Mouse (Mus musculus): ENCODE results near the gene Katnb1. TPM values are rescaled to one million over a fixed set of nuclear protein-coding genes. Genes with fewer than 3 reads are reported as not detected.

Gene Katnb1
- polyA plus RNA-seq, 1 experiment from 2014 or later, result 9.6 TPM

DNA sequence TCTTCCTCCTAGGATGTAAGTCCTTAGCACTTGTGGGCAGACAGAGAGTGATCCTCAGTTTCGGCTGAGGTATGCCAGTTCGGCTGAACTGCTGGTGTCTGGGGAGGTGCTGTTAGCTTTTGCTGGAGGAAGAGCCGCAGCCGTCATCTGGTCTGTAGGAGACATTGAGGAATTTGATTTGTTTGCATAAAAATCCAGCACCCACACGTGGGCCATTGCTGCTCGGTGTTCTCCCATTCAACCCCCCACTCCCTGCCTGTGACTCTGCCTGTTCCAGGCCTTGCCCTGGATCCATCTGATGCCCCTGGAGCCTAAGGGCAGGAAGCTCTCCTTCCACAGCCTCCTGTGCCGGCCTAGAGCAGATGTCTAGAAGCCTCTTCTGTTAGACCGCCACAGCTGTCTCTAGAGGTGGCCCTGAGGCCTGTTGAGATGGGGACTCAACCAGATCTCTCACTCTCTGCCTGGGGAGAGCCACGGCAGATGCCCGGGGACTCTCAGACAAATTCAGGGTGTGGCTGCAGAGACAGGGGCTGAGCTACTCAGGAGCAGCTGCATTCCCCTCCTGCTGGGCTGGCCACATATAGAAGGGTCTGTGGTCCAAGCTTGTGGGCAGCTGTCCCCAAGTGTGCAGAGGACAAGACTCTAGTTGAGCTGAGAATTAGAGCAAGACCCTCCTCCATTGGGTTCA, 3.9 kb downstream of the Katnb1 start:
- no peak for ATAC-seq (ENCODE audit: insufficient read depth)
- Histone ChIP-seq H3K4me2 (peak overlapping the region; percentile 35), H3K4me3 (replicated peaks) (no peak overlapping the region), H3K9ac (no peak overlapping the region), H3K36me3 (replicated peaks) (peaks cover 32% of the 10 kb centered on the region), H3K9me3 (replicated peaks) (no peaks in the 10 kb centered on the region), H3K4me1 (replicated peaks) (peaks cover 50% of the 10 kb centered on the region), H3K27me3 (no peaks in the 10 kb centered on the region), H3K27ac (replicated peaks) (peak overlapping the region; percentile 45; the same call in 1 of the 2 replicates)
- WGBS (ENCODE audit: insufficient replicate concordance), result 64% methylated on average over 10 of the region's 10 CpGs

DNA sequence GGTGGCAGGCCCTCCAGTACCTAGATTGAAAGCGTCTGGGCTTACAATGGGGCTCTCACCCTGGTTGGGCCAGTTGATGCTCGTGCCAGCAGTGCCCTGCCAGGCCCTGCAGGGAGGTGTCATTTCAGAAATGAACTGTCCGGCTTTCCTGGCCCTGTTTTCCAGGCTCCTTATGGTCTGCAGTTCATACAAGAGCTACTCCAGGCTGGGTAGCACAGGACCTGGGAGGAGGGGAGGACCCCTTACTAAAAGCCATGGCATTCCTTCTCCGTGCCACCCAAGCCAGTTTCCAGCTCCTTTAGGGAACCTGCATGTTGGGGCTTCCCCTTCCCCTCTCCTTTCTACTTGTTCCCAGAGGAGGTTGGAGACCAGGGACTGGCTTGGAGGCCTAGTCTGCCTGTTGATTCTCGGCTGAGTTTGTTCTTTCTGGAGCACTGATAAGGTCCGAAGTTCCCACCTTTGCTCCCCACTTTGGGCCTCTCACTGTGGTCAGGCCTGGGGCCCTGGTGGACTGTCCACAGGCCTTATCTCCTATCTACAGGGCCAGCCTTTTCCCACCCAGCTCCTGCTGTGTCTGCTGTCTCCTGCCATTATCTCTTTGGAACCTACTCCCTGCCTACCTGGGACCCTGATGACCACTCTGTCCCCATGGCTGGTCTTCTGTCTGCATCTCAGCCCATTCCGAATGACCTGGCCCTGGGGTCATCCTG, 4.6 kb downstream of the Katnb1 start:
- Histone ChIP-seq H3K4me2 (peak overlapping the region; percentile 35), H3K9ac (peak overlapping the region; percentile 8; the same call in 1 of the 2 replicates), H3K27ac (replicated peaks) (peak overlapping the region; percentile 45), H3K4me3 (replicated peaks) (no peak overlapping the region), H3K27me3 (no peaks in the 10 kb centered on the region), H3K4me1 (replicated peaks) (peaks cover 51% of the 10 kb centered on the region), H3K9me3 (replicated peaks) (no peaks in the 10 kb centered on the region), H3K36me3 (replicated peaks) (peaks cover 37% of the 10 kb centered on the region)
- ATAC-seq (ENCODE audit: insufficient read depth), result no peak
- 59% methylated on average over 7 of the region's 7 CpGs for WGBS (ENCODE audit: insufficient replicate concordance)

DNA sequence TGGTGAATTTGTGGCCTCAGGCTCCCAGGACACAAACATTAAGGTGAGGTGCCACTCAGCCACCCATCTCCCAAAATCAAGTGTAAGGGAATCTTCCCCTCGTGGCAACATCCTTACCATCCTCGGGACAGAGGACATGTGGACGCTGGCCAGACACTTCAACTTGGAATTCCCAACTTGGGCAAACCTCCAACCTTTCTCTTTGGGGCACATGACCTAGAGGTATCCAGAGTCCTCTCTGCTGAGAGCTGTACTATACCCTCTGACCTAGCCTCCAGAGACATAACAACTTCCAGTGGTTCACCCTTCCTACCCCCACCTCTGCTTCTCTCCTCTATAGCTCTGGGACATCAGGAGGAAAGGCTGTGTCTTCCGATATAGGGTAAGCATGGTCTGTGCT, 12.6 kb downstream of the Katnb1 start:
- 69% methylated on average over 4 of the region's 4 CpGs for whole genome bisulfite sequencing (ENCODE audit: insufficient replicate concordance)
- ATAC-seq (ENCODE audit: insufficient read depth), result no peak

DNA sequence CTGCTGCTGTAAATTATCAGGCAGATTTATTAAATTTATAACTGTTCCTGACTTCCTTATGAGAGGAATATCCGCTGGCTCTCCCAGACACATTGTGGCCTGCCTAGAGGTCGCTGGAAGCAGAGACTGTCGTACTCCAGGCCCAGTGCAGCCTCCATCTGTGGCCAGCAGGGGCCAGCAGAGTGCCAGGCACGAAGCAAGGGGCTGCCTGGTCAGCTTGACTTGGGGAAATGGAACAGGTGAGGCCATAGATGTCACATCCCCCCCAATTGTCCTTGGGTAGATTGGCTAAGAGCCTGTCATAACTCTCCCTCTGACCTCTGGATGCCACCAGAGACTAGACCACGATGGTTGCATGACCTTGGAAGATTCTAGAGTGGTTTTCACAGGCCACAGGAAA, 18.0 kb downstream of the Katnb1 start:
- no peak overlapping the region for H3K9ac ChIP-seq
- H3K9me3 ChIP-seq (replicated peaks), result no peaks in the 10 kb centered on the region
- WGBS (ENCODE audit: insufficient replicate concordance), result 32% methylated on average over 5 of the region's 5 CpGs
- H3K4me2 ChIP-seq, result no peak overlapping the region
- peaks cover 29% of the 10 kb centered on the region for H3K36me3 ChIP-seq (replicated peaks)
- no peak overlapping the region for H3K4me3 ChIP-seq (replicated peaks)
- no peak for ATAC-seq (ENCODE audit: insufficient read depth)
- H3K27me3 ChIP-seq, result no peaks in the 10 kb centered on the region
- H3K4me1 ChIP-seq (replicated peaks), result no peaks in the 10 kb centered on the region
- H3K27ac ChIP-seq (replicated peaks), result no peak overlapping the region

More for the DNA sequence above, 12.6 kb downstream of the Katnb1 start:
- Histone ChIP-seq H3K27me3 (no peaks in the 10 kb centered on the region), H3K27ac (replicated peaks) (no peak overlapping the region), H3K9me3 (replicated peaks) (no peaks in the 10 kb centered on the region), H3K36me3 (replicated peaks) (peaks cover 30% of the 10 kb centered on the region), H3K4me3 (replicated peaks) (no peak overlapping the region), H3K4me1 (replicated peaks) (peaks cover 8% of the 10 kb centered on the region; the same call in 1 of the 2 replicates), H3K4me2 (no peak overlapping the region), H3K9ac (no peak overlapping the region)

DNA sequence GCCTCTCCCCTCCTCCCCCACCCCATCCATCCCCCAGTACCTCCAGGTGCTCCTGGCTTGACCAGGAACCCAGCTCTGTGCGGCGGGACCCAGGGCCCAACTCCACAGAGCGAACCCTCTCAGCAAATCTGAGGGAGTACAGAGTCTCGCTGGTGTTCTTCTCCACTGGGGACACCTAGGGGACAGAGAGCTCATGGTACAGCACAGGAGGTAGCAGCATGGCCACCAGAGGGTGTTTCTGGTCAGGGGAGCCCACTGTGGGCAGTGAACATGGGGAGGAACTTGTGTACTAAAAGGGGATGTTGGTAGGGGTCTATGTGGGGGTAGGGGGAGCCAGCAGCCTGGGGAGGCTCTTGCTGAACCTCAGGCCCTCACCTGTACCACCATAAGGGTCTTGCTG, 21.0 kb downstream of the Katnb1 start:
- no peak overlapping the region for H3K4me2 ChIP-seq
- H3K4me3 ChIP-seq (replicated peaks), result no peak overlapping the region
- peak; percentile 16; the same call in 1 of the 2 replicates for ATAC-seq (ENCODE audit: insufficient read depth)
- H3K27ac ChIP-seq (replicated peaks), result no peak overlapping the region
- H3K36me3 ChIP-seq (replicated peaks), result peaks cover 36% of the 10 kb centered on the region
- H3K9me3 ChIP-seq (replicated peaks), result no peaks in the 10 kb centered on the region
- H3K27me3 ChIP-seq, result no peaks in the 10 kb centered on the region
- WGBS (ENCODE audit: insufficient replicate concordance), result 68% methylated on average over 4 of the region's 4 CpGs
- H3K4me1 ChIP-seq (replicated peaks), result no peaks in the 10 kb centered on the region
- H3K9ac ChIP-seq, result no peak overlapping the region

DNA sequence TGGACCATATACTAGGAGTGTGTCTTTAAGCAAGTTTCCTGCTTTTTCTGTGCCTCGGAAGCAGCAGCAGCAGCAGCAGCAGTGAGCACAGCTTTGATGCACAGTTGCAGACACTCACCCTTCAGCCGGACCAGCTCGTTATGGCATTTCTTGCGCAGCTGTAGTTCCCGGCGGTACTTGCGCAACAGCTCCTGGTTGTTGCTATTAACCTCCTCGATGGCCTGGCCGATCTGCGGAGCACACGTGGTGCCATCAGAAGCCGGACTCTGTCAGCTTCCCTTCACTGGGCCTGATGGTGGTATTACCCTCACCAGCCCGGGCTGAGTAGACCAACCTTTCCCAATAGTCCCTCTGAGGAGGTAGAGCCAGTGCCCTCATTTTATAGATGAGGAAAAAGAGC, 26.3 kb downstream of the Katnb1 start:
- 60% methylated on average over 13 of the region's 13 CpGs for WGBS (ENCODE audit: insufficient replicate concordance)
- H3K9me3 ChIP-seq (replicated peaks), result no peaks in the 10 kb centered on the region

DNA sequence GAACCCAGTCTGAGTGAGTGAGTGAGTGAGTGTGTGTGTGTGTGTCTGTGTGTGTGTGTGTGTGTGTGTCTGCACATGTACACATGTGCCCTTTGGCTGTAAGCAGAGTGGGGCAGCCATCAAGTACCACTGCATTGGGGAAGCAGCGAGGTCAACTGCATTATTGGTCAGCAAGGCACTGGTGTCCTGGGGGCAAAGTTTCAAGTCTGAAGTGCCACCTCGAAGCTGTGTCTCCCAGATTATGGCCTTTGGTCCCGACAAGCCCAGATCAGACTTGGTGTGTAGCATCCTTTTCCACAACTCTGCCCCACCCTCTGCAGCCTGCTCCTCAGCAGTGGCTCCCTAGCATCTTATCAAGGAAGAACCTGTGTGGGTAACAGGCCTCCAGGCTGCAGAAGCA, 31.6 kb downstream of the Katnb1 start:
- ATAC-seq (ENCODE audit: insufficient read depth), result no peak

More for the DNA sequence above, 26.3 kb downstream of the Katnb1 start:
- H3K9ac ChIP-seq, result no peak overlapping the region
- H3K4me2 ChIP-seq, result no peak overlapping the region
- H3K27ac ChIP-seq (replicated peaks), result no peak overlapping the region
- no peak overlapping the region for H3K4me3 ChIP-seq (replicated peaks)
- no peaks in the 10 kb centered on the region for H3K4me1 ChIP-seq (replicated peaks)
- no peaks in the 10 kb centered on the region for H3K27me3 ChIP-seq
- H3K36me3 ChIP-seq (replicated peaks), result peaks cover 12% of the 10 kb centered on the region; the same call in 1 of the 2 replicates
- no peak for ATAC-seq (ENCODE audit: insufficient read depth)

DNA sequence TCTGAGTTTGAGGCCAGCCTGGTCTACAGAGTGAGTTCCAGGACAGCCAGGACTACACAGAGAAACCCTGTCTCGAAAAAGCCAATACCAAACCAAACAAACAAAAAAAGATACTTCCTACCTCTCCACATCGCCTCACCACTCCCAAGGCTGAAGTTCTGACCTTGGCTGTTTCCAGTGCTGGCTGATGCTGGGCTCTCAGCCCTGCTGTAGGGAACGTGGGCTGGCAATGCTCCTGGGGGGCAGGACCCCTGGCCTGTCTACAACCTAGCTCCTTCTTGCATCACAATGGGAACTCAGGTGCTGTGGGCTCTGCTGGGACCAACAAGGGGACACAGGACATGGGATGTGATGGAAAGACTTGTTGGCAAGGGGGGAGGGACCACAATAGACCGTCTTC, 32.1 kb downstream of the Katnb1 start:
- Histone ChIP-seq H3K27ac (replicated peaks) (no peak overlapping the region), H3K27me3 (no peaks in the 10 kb centered on the region), H3K4me2 (no peak overlapping the region), H3K4me3 (replicated peaks) (no peak overlapping the region), H3K4me1 (replicated peaks) (no peaks in the 10 kb centered on the region), H3K36me3 (replicated peaks) (no peaks in the 10 kb centered on the region), H3K9me3 (replicated peaks) (no peaks in the 10 kb centered on the region), H3K9ac (no peak overlapping the region)
- no peak for ATAC-seq (ENCODE audit: insufficient read depth)
- 49% methylated on average over 4 of the region's 4 CpGs for WGBS (ENCODE audit: insufficient replicate concordance)

More for the DNA sequence above, 31.6 kb downstream of the Katnb1 start:
- no peak overlapping the region for H3K27ac ChIP-seq (replicated peaks)
- WGBS (ENCODE audit: insufficient replicate concordance), result 48% methylated on average over 3 of the region's 3 CpGs
- H3K9me3 ChIP-seq (replicated peaks), result no peaks in the 10 kb centered on the region
- no peaks in the 10 kb centered on the region for H3K36me3 ChIP-seq (replicated peaks)
- H3K4me2 ChIP-seq, result no peak overlapping the region
- no peaks in the 10 kb centered on the region for H3K27me3 ChIP-seq
- no peak overlapping the region for H3K4me3 ChIP-seq (replicated peaks)
- H3K9ac ChIP-seq, result no peak overlapping the region
- no peaks in the 10 kb centered on the region for H3K4me1 ChIP-seq (replicated peaks)

DNA sequence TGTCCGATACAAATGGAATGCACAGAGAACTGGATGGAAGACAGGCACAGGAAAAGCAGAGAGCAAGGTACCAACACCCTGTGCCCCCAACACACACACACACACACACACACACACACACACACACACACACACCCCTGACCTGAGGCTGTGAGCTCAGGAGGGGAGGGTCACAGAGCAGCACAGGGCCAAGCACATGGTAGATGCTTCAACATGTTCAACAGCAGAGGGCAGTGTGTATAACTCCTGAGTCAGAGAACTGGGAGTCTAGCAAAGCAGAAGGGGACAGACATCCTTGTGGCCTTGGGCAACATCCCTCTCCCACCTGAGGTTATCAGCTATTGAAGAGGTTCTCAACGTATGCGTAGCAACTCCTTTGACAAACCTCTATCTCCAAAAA, 32.8 kb downstream of the Katnb1 start:
- Histone ChIP-seq H3K27me3 (no peaks in the 10 kb centered on the region), H3K4me1 (replicated peaks) (no peaks in the 10 kb centered on the region), H3K9ac (no peak overlapping the region), H3K27ac (replicated peaks) (no peak overlapping the region), H3K4me2 (no peak overlapping the region), H3K36me3 (replicated peaks) (no peaks in the 10 kb centered on the region), H3K9me3 (replicated peaks) (no peaks in the 10 kb centered on the region), H3K4me3 (replicated peaks) (no peak overlapping the region)
- WGBS (ENCODE audit: insufficient replicate concordance), result 52% methylated on average over 3 of the region's 3 CpGs
- ATAC-seq (ENCODE audit: insufficient read depth), result peak; percentile 34; the same call in 1 of the 2 replicates

DNA sequence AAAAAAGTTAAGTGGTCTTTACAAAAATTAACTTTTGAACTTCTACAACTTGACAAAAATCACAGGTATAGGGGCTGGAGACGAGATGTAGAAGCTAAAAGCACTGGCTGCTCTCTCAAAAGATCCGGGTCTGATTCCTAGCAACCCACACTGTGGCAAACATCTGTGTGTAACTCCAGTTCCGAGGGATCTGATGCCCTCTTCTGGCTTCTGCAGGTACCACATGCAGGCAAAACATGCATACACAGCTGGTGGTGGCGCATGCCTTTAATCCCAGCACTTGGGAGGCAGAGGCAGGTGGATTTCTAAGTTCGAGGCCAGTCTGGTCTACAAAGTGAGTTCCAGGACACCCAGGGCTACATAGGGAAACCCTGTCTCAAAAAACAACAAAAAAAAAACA, 42.5 kb downstream of the Katnb1 start:
- H3K9ac ChIP-seq, result no peak overlapping the region
- no peak overlapping the region for H3K27ac ChIP-seq (replicated peaks)
- no peaks in the 10 kb centered on the region for H3K4me1 ChIP-seq (replicated peaks)
- 69% methylated on average over 5 of the region's 5 CpGs for WGBS (ENCODE audit: insufficient replicate concordance)
- no peaks in the 10 kb centered on the region for H3K36me3 ChIP-seq (replicated peaks)
- H3K27me3 ChIP-seq, result no peaks in the 10 kb centered on the region
- no peak overlapping the region for H3K4me3 ChIP-seq (replicated peaks)
- H3K9me3 ChIP-seq (replicated peaks), result no peaks in the 10 kb centered on the region
- ATAC-seq (ENCODE audit: insufficient read depth), result no peak
- H3K4me2 ChIP-seq, result no peak overlapping the region

DNA sequence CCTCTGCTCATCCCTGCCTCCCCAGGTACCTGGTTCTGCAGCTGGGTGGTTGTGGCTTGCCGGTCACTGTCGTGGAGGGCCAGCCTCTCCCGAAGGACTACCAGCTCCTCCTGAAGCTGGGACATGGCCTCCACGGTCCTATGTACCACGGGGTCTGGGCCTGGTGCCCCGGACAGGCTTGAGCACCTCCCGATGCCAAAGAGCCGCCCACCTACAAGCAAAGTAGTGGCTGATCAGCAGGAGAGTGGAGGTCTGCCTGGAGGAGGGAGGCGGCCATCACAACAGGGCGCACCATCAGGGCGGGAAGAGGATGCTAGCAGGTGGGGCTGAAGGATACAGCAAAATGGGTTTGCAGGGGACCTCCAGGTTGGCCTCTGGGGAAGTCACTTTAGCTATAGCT, 45.5 kb downstream of the Katnb1 start:
- Histone ChIP-seq H3K36me3 (replicated peaks) (no peaks in the 10 kb centered on the region), H3K27me3 (no peaks in the 10 kb centered on the region), H3K27ac (replicated peaks) (no peak overlapping the region), H3K9ac (no peak overlapping the region), H3K4me1 (replicated peaks) (peaks cover 3% of the 10 kb centered on the region; the same call in 1 of the 2 replicates), H3K4me2 (no peak overlapping the region), H3K9me3 (replicated peaks) (no peaks in the 10 kb centered on the region), H3K4me3 (replicated peaks) (no peak overlapping the region)
- ATAC-seq (ENCODE audit: insufficient read depth), result no peak
- WGBS (ENCODE audit: insufficient replicate concordance), result 73% methylated on average over 11 of the region's 11 CpGs
